Mouse (Mus musculus): Measurements from ENCODE around the gene AI597479.

DNA sequence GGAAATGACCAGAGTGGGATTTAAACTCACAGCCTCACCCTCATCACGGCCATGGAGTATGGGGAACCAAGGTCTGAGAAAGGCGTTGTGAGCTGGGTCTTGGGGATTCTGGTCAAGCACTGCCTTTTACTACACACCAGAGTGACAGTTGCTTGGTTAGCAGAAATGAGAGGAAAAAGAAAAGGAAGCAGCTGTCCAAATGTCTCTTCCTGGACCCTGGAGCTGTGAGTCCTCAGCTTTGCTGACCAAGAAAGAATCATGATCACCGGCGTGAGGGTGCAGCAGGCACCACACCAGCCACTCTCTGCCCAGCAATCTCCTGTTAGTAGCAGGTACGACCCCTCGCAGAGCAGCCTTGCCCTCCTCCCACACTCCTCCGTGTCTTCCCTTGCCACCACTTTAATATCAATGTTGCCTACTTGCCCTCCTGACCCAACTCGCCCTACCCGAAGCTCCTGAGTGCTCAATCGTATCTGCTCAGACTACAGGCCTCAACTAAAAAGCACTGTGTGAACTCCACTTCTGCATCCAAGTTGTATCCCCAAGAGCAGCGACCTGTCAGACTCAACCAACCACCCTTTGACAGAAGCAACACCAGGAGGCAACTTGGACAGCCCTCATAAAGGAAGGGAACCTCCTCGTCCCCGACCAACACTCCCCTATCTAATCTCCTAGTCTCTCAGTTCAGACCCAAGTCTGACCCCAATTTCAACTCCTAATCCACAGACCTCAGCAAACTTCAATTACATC, 7.0 kb upstream of the AI597479 start:
- TF ChIP-seq CTCF (IDR thresholded peaks at IDR 0.05; ENCODE audit: borderline replicate concordance, extremely low read depth, insufficient read depth, insufficient read length): no peak
- no peak for TF ChIP-seq POLR2A (IDR thresholded peaks at IDR 0.05; ENCODE audit: borderline replicate concordance, extremely low read depth, insufficient read depth, insufficient read length, poor library complexity, severe bottlenecking)

Data from brain, embryonic 14.5 days (tissue).